Mouse (Mus musculus) cerebellum, postnatal 10 days (tissue): ENCODE results near the gene Dnm3.

Experiments used
- DNase-seq, 2 experiments: peaks; one replicate each; pipeline ENCODE4 v3.0.0; 2021; ENCODE audit warnings: mixed read lengths in 2 of 2

The Dnm3 gene

GRCm38 (mm10) chr1:161979536-161979935, 498.3 kb downstream of the Dnm3 start, which contains the start of gene 4930558K02Rik:
Gene 4930558K02Rik, minus strand, starts transcription at chr1:161979636.
- DNase-seq, result no peak

- DNase-seq, result no peak
Measured at GRCm38 (mm10) chr1:161978173-161978700, 499.6 kb downstream of the Dnm3 start.

- DNase-seq, result no peak
Measured at GRCm38 (mm10) chr1:161977331-161977730, 500.5 kb downstream of the Dnm3 start.

GRCm38 (mm10) chr1:161976255-161977182, 501.3 kb downstream of the Dnm3 start:
- peak; percentile 86 to 90 for DNase-seq

- DNase-seq, result no peak
Measured at GRCm38 (mm10) chr1:161972233-161972632, 505.6 kb downstream of the Dnm3 start.

- no peak for DNase-seq
Measured at GRCm38 (mm10) chr1:161970874-161971273, 507.0 kb downstream of the Dnm3 start.

- peak; percentile 97 for DNase-seq
Measured at GRCm38 (mm10) chr1:161968589-161969407, 509.0 kb downstream of the Dnm3 start, which contains the start of gene Pigc. Gene Pigc, plus strand, starts transcription at chr1:161969186.

GRCm38 (mm10) chr1:161967936-161968335, 509.9 kb downstream of the Dnm3 start:
- DNase-seq, result no peak

- DNase-seq, result peak; percentile 58 to 66
Measured at GRCm38 (mm10) chr1:161962465-161963377, 515.1 kb downstream of the Dnm3 start.

- no peak for DNase-seq
Measured at GRCm38 (mm10) chr1:161957964-161958950, 519.6 kb downstream of the Dnm3 start.

- DNase-seq, result no peak
Measured at GRCm38 (mm10) chr1:161955846-161956245, 522.0 kb downstream of the Dnm3 start.

- DNase-seq, result no peak
Measured at GRCm38 (mm10) chr1:161952599-161952998, 525.2 kb downstream of the Dnm3 start.

- no peak for DNase-seq
Measured at GRCm38 (mm10) chr1:161951009-161951779, 526.6 kb downstream of the Dnm3 start.

- no peak for DNase-seq
Measured at GRCm38 (mm10) chr1:161942082-161942481, 535.8 kb downstream of the Dnm3 start.
